Mouse (Mus musculus): ENCODE data around the gene Neo1.
A peak's percentile ranks its signal among the peaks of the same experiment; 100 is the strongest.

The Neo1 gene

GRCm38 (mm10) chr9:59036159-59036731 is at the start of gene Neo1:
Gene Neo1 (minus strand): TSS chr9:59036441.
- peak; percentile 95 for DNase-seq (ENCODE audit: inconsistent ontology term)

- DNase-seq (ENCODE audit: inconsistent ontology term) = no peak
Measured at GRCm38 (mm10) chr9:59075632-59076031, 39.4 kb upstream of the Neo1 start.

GRCm38 (mm10) chr9:59073887-59074286 is 37.6 kb upstream of the Neo1 start:
- DNase-seq (ENCODE audit: inconsistent ontology term) = no peak

GRCm38 (mm10) chr9:59072076-59072777 is 36.0 kb upstream of the Neo1 start:
- no peak for DNase-seq (ENCODE audit: inconsistent ontology term)

GRCm38 (mm10) chr9:59071220-59071977 is 35.2 kb upstream of the Neo1 start:
- DNase-seq (ENCODE audit: inconsistent ontology term) = peak; percentile 29

- no peak for DNase-seq (ENCODE audit: inconsistent ontology term)
Measured at GRCm38 (mm10) chr9:59070216-59070615, 34.0 kb upstream of the Neo1 start.

- DNase-seq (ENCODE audit: inconsistent ontology term) = peak; percentile 66
Measured at GRCm38 (mm10) chr9:59065616-59066301, 29.5 kb upstream of the Neo1 start.

- no peak for DNase-seq (ENCODE audit: inconsistent ontology term)
Measured at GRCm38 (mm10) chr9:59062409-59062808, 26.2 kb upstream of the Neo1 start.

GRCm38 (mm10) chr9:59060026-59060605 is 23.9 kb upstream of the Neo1 start:
- DNase-seq (ENCODE audit: inconsistent ontology term) = no peak

- no peak for DNase-seq (ENCODE audit: inconsistent ontology term)
Measured at GRCm38 (mm10) chr9:59059158-59059557, 22.9 kb upstream of the Neo1 start.

GRCm38 (mm10) chr9:59058060-59058459 is 21.8 kb upstream of the Neo1 start:
- no peak for DNase-seq (ENCODE audit: inconsistent ontology term)

- no peak for DNase-seq (ENCODE audit: inconsistent ontology term)
Measured at GRCm38 (mm10) chr9:59056281-59056680, 20.0 kb upstream of the Neo1 start.

- DNase-seq (ENCODE audit: inconsistent ontology term) = no peak
Measured at GRCm38 (mm10) chr9:59041805-59042204, 5.6 kb upstream of the Neo1 start.

- no peak for DNase-seq (ENCODE audit: inconsistent ontology term)
Measured at GRCm38 (mm10) chr9:59036732-59037341, 596 bp upstream of the Neo1 start.

GRCm38 (mm10) chr9:59035342-59036158 is 691 bp downstream of the Neo1 start:
- peak; percentile 70 for DNase-seq (ENCODE audit: inconsistent ontology term)

- peak; percentile 45 for DNase-seq (ENCODE audit: inconsistent ontology term)
Measured at GRCm38 (mm10) chr9:59034836-59035235, 1.4 kb downstream of the Neo1 start.

- DNase-seq (ENCODE audit: inconsistent ontology term) = no peak
Measured at GRCm38 (mm10) chr9:59033492-59033891, 2.7 kb downstream of the Neo1 start.

- DNase-seq (ENCODE audit: inconsistent ontology term) = no peak
Measured at GRCm38 (mm10) chr9:59024245-59024844, 11.9 kb downstream of the Neo1 start.

GRCm38 (mm10) chr9:59016060-59016719 is 20.1 kb downstream of the Neo1 start:
- no peak for DNase-seq (ENCODE audit: inconsistent ontology term)

GRCm38 (mm10) chr9:59013365-59013764 is 22.9 kb downstream of the Neo1 start:
- peak; percentile 74 for DNase-seq (ENCODE audit: inconsistent ontology term)
